Mouse (Mus musculus) embryonic stem cell, embryonic (primary cell): ENCODE results near the gene Cd52.

Experiments used
- CTCF ChIA-PET, 4 experiments: fragments of 300-600 bp in 2 of 4; fragments of 350-600 bp in 2 of 4; sonication (Branson Sonifier 250); formaldehyde crosslinking; loops; one replicate each; lab custom pipeline; 2022; ENCODE audit warnings: inconsistent platforms in 2 of 4; lab: Charles Lee
- POLR2A ChIA-PET, 4 experiments: fragments of 300-600 bp in 2 of 4; fragments of 350-600 bp in 2 of 4; sonication (Branson Sonifier 250); formaldehyde crosslinking; loops; one replicate each; lab custom pipeline; 2022; ENCODE audit warnings: antibody characterized with exemption in 4 of 4, inconsistent platforms in 1 of 4; lab: Charles Lee

Cd52 gene

DNA sequence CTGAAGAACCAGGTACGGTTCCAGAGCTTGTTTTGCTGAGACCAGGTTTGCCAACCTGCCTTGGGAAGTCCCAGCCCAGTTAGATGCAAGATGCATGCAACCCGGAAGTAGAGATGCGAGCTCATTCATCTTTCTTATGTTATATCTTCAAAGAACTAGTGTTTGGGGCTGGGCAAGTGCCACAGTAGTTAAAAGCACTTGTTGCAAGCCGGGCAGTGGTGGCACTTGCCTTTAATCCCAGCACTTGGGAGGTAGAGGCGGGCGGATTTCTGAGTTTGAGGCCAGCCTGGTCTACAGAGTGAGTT, 3.7 kb downstream of the Cd52 start:
- ChIA-PET POLR2A (interaction anchor here in 2 of 4 experiments (0.7 to 3.3 kb wide), 12 partner anchors 9 to 248 kb away, joined by 3 to 14 read pairs (median 4); partner anchors contain the start of genes Cep85 (in 1 of the 2) and Sh3bgrl3 (in 1 of the 2)), CTCF (interaction anchor here in 3 of 4 experiments (0.7 to 3.9 kb wide), 14 partner anchors 10 to 89 kb away, joined by 3 to 36 read pairs (median 6); partner anchors contain the start of genes Sh3bgrl3 (in 1 of the 3) and Ubxn11 (in 1 of the 3))

DNA sequence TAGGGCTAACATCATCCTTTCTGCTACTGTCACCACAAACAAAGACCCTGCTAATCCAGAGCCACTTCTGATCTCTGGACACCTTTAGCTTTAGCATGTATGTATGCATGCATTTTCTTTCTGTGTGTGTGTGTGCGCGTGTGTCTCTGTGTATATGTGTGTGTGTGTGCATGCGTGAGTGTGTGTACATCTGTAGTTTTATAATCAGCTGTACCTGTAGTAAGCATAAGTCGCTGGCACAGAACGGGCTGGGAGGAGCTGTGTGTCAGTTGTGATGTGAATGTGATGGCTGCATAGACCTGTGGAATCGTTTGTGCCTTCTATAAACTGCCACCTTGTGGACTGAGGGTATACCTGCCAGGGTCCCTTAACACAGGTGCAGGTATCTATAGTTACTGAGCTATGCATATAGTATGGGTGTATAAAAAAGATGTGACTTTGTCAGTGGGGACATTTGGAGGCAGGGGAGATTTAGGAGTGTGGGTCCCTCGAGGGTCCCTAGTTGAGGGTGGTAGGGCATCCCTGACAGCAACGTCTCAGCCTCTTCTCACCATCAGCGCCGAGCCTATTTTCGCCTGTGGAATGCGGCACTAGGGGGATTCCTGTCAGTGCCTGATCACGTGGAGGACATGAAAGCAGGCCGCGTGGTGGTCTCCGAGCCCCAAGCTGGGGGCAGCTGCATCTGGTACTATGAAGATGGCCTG, 4.2 kb downstream of the Cd52 start:
- ChIA-PET POLR2A (interaction anchor here in 3 of 4 experiments (0.6 to 3.3 kb wide), 15 partner anchors 8 to 247 kb away, joined by 3 to 14 read pairs (median 4); partner anchors contain the start of genes Cep85 (in 1 of the 3) and Sh3bgrl3 (in 1 of the 3)), CTCF (interaction anchor here (0.6 to 3.9 kb wide), 17 partner anchors 9 to 524 kb away, joined by 3 to 36 read pairs (median 4); partner anchors contain the start of genes Sh3bgrl3 (in 1 of the 4) and Ubxn11 (in 1 of the 4))

DNA sequence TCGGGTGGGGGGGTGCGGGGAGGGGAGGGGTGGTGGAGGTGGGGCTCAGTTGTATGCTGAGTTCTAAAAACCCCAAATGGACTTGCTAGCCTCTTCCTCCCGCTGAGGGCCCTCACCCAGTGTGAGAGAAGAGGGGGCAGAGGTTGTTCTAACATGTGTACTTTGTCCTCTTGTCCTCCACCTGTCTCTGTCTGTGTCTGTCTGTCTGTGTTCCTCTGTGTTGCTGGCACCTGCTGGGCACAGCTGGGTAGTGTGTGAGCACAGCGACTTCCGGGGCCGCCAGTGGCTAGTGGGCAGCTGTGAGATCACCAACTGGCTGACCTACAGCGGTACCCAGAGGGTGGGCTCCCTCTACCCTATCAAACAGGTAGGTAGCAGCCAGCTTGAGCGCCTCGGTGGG, 5.9 kb downstream of the Cd52 start:
- ChIA-PET POLR2A (interaction anchor here in 3 of 4 experiments (0.5 to 2.9 kb wide), 7 partner anchors 21 to 189 kb away, joined by 3 to 14 read pairs (median 3); partner anchors contain the start of gene Cep85 (in 1 of the 3)), CTCF (interaction anchor here (0.6 to 3.7 kb wide), 5 partner anchors 53 to 304 kb away, joined by 3 to 36 read pairs (median 14); no protein-coding TSS in a partner anchor)

DNA sequence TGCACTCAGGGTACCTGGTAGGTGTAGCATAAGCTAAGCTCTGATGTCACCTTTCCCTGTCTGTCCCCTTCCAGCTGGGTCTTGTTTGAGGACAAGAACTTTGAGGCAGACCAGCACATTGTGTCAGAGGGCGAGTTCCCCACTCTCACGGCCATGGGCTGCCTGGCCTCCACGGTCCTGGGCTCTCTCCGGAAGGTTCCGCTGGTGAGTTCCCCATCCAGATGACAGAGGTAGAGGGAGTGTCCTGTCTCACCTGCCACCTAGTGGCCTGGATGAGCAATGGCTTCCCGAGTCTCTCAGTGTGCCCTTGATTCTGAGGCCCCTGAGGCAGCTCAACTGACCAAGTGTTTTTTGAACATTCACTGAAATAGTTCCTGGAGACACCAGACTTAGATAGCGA, 7.5 kb downstream of the Cd52 start:
- POLR2A ChIA-PET: interaction anchor here in 3 of 4 experiments (0.7 to 2.3 kb wide), 19 partner anchors 8 to 187 kb away, joined by 3 to 6 read pairs (median 3); partner anchors contain the start of genes Cd52 (in 1 of the 3), Cep85 (in 1 of the 3) and Ubxn11 (in 1 of the 3)
- CTCF ChIA-PET: interaction anchor here (0.6 to 3.7 kb wide), 38 partner anchors 9 to 365 kb away, joined by 3 to 36 read pairs (median 5); partner anchors contain the start of genes Sh3bgrl3 (in 2 of the 4), Cep85 (in 1 of the 4), Pafah2 (in 1 of the 4) and Ubxn11 (in 1 of the 4)

DNA sequence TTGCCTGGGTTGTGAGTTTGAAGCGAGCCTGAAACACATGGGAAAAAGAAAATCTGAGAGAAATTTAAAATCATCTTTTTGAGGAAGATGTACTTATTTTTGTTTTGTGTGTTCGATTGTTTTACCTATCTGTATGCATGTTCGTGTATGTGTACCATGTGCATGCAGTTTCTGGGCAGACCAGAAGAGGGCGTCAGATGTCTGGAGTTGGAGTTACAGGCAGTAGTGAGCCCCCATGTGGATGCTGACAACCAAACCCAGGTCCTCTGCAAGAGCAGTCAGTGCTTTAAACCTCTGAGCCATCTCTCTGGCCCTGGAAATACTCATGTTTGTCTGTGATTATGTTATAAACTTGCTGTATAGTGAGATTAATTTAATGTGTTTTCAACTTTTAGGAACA, 9.9 kb downstream of the Cd52 start:
- CTCF ChIA-PET: no interaction called here
- POLR2A ChIA-PET: interaction anchor here in 1 of 4 experiments (0.6 to 0.7 kb wide), 2 partner anchors 7 to 78 kb away, joined by 4 read pairs; no protein-coding TSS in a partner anchor

DNA sequence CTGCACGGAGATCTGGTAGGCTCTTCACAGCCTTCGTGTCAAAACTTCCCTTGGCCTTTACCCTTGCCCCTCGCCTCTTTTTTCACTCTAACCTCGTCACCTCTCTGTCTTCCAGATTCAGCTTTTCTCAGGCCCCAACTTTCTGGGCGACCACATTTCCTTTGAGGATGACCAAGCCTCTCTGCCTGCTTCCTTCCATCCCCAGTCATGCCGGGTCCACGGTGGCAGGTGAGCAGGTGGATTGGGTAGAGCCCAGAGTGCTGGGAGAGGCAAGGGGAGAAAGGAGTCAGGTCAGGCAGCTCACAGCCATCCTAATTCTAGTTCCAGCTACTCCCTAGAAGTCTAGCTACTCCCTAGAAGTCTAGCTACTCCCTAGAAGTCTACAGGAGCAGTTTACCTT, 12.4 kb downstream of the Cd52 start:
- ChIA-PET POLR2A (interaction anchor here in 3 of 4 experiments (0.5 to 10.1 kb wide), 19 partner anchors 8 to 729 kb away, joined by 3 to 112 read pairs (median 5); partner anchors contain the start of genes Crybg2 (in 1 of the 3), Hmgn2 (in 1 of the 3), Ubxn11 (in 1 of the 3) and Wdtc1 (in 1 of the 3)), CTCF (interaction anchor here in 3 of 4 experiments (0.8 to 1.9 kb wide), 5 partner anchors 13 to 70 kb away, joined by 3 to 14 read pairs (median 5); partner anchors contain the start of genes Cd52 (in 1 of the 3) and Crybg2 (in 1 of the 3))

DNA sequence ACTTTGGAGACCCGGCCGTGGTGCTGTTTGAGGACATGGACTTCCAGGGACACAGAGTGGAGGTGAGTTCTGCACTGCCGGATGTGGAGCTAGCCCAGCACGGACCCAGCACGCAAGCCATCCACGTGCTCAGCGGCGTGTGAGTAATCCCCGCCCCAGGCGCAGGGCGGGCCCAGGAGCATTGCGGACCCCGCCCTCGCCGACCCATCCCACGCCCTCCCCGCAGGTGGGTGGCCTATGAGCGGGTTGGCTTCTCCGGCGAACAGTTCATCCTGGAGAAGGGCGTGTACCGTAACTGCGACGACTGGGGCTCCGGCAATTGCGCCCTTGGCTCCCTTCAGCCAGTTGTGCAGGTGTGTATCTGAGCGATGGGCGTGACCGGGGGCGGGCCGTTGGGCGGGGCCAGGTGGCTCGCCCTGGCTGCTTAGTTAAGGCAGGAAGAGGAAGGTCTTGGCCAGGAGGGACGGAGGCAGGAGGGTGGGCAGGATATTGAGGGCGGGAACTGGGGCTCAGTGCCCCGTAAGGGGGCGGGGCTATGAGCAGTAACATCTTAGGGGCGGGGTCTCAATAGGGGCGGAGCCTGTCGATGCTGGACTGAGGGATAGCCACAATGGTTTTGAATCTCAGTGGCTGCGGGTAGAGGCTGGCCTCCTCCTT, 13.0 kb downstream of the Cd52 start:
- ChIA-PET POLR2A (interaction anchor here (0.5 to 10.1 kb wide), 55 partner anchors 8 to 728 kb away, joined by 3 to 112 read pairs (median 3); partner anchors contain the start of genes Ubxn11 (in 2 of the 4), Cd52 (in 1 of the 4), Crybg2 (in 1 of the 4) and Rps6ka1 (in 1 of the 4)), CTCF (interaction anchor here in 3 of 4 experiments (0.5 to 1.9 kb wide), 9 partner anchors 9 to 69 kb away, joined by 3 to 14 read pairs (median 5); partner anchors contain the start of genes Crybg2 (in 1 of the 3) and Sh3bgrl3 (in 1 of the 3))

DNA sequence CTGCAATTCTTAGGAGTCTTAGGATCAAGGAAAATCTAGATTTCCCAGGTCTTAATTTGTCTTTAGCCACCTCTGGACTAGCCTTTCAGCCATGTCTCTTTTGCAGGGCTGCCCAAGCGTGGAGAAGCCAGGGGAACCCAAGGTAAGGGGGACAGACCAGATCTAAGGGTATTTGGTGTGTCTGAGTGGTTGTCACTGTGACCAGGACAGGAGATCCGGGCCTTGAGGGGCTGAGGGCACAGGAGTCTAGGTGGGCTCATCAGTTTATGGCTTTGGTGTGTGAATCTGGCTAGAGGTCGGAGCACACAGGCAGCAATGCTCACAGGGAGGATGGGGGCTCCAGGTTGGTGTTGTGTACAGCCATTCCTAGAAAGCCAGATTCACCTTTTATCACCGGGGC, 14.2 kb downstream of the Cd52 start:
- ChIA-PET POLR2A (interaction anchor here in 2 of 4 experiments (1.0 to 10.1 kb wide), 20 partner anchors 11 to 181 kb away, joined by 3 to 112 read pairs (median 4); partner anchors contain the start of genes Cd52 (in 1 of the 2), Crybg2 (in 1 of the 2) and Sh3bgrl3 (in 1 of the 2)), CTCF (interaction anchor here in 2 of 4 experiments (1.0 to 1.9 kb wide), 5 partner anchors 10 to 45 kb away, joined by 3 to 14 read pairs (median 5); partner anchors contain the start of gene Crybg2 (in 1 of the 2))

DNA sequence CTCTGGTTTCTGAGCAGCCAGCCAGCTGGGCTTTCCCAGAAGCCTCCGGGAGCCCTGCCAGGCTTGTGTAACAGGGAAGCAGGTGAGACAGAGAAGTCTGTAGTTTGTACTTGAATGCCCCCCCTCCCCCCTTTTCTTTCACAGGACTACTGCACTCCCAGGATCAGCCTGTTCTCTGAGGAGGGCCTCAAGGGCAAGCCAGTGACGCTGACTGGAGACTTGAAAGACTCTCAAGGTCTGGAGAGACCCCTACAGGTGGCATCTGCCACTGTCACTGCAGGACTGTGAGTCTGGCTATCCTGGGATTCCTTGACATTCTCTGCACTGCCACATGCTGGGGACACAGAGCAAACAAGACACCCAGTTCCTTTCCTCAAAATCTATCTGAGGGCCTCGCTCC, 16.2 kb downstream of the Cd52 start:
- POLR2A ChIA-PET: interaction anchor here in 3 of 4 experiments (0.7 to 10.1 kb wide), 32 partner anchors 8 to 200 kb away, joined by 3 to 112 read pairs (median 4); partner anchors contain the start of genes Crybg2 (in 1 of the 3), Hmgn2 (in 1 of the 3) and Rps6ka1 (in 1 of the 3)
- CTCF ChIA-PET: interaction anchor here (0.5 to 2.9 kb wide), 26 partner anchors 9 to 1194 kb away, joined by 3 to 35 read pairs (median 5); partner anchors contain the start of genes Cep85 (in 1 of the 4), Sh3bgrl3 (in 1 of the 4) and Stx12 (in 1 of the 4)

DNA sequence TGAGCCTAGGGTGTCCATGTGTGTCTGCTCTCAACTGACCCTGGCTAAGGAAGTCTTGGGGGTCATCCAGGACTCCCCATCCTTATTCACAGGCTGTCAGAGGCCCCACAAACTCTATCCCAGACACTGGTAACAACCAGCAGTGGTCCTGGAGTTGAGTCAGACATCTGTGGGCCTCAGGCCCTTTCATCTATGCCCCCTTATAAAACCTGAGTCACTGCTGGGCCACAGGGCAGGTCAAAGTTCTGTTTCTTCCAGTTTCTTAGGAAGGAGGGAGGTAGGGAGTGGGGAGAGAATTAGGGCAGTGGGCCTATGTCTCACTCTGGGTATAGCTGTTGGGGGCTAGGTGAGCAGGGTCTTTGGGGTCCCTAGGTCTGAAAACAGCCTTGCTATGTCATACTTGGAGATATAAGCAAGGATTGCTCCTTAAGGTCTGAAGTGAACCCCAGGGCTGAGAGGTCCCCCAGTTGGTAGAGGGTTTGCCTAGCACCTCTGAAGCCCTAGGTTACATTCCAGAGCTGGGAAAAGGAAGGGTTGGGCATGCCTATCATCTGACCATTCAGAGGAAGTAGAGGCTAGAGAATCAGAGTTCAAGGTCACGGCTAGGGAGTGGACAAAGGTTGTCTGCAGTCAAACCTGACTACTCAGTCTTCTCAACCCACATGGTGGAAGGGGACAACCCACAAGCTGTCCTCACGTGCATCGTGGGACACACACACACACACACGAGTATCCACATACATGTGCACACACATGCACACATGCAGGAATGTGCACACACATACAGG, 25.9 kb downstream of the Cd52 start:
- ChIA-PET CTCF (interaction anchor here (0.8 to 3.0 kb wide), 10 partner anchors 8 to 56 kb away, joined by 3 to 17 read pairs (median 4); no protein-coding TSS in a partner anchor), POLR2A (interaction anchor here in 3 of 4 experiments (0.5 to 7.6 kb wide), 33 partner anchors 9 to 1805 kb away, joined by 3 to 112 read pairs (median 6); partner anchors contain the start of genes Crybg2 (in 2 of the 3), Cep85 (in 1 of the 3), Clic4 (in 1 of the 3) and Sh3bgrl3 (in 1 of the 3))

DNA sequence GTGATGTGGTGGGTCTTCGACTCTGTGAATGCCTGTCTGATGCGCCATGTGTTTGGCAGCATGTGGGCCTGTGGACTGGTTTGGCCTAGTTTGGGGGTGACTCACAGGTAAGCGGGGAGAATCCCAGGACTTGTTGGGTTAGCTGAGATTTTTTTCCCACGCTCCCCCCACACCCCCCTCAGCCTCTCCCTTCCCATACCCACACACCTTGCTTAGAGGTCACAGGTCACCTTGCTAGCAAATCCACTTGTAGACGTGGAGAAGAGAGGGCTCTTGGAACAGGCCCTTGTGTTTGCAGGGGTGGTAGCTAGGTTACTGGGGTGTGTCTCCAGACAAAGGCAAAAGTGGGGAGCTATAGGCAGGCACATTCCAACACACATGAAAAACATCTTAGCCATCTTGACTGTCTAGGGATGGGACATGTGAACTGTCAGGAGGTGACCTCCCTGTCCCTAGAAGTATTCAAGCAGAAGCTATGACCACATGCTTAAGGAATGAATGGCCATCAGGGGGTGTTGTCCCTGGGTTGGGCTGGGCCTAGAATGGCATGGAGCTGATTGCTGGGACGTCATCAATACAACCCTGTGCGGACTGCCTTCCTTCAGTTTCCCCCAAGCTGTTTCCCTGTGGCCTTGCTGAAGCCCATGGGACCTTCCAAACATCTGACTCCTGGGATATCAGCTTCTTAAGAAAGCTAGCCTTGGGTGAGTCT, 26.9 kb downstream of the Cd52 start:
- ChIA-PET POLR2A (interaction anchor here in 3 of 4 experiments (0.5 to 7.6 kb wide), 43 partner anchors 8 to 1205 kb away, joined by 3 to 112 read pairs (median 4); partner anchors contain the start of genes Cep85 (in 2 of the 3), Clic4 (in 1 of the 3) and Crybg2 (in 1 of the 3)), CTCF (interaction anchor here (0.8 to 3.0 kb wide), 14 partner anchors 9 to 56 kb away, joined by 3 to 17 read pairs (median 4); no protein-coding TSS in a partner anchor)

DNA sequence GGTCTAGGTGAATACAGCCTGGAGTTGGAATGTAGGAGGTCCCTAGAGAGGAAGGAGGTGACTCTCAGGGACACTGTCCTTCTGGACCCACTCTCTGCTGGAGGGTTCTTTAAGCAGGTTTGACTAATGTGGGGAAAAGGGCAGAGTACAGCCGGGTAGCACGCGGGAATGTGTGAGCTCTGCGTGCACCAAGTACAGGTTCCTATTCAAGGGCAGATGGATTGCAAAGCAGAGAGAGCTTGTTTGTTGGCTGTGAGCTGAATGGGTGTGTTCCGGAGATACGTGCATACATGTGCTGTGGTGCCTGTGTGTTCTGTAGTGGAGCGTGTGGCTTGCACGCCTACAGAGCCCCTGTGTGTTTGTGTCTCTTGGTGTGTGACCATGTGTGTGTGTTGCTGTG, 27.5 kb downstream of the Cd52 start:
- ChIA-PET CTCF (interaction anchor here (0.5 to 3.0 kb wide), 12 partner anchors 9 to 56 kb away, joined by 3 to 17 read pairs (median 4); no protein-coding TSS in a partner anchor), POLR2A (interaction anchor here in 3 of 4 experiments (0.5 to 7.6 kb wide), 29 partner anchors 7 to 252 kb away, joined by 3 to 112 read pairs (median 5); partner anchors contain the start of gene Cep85 (in 2 of the 3))

DNA sequence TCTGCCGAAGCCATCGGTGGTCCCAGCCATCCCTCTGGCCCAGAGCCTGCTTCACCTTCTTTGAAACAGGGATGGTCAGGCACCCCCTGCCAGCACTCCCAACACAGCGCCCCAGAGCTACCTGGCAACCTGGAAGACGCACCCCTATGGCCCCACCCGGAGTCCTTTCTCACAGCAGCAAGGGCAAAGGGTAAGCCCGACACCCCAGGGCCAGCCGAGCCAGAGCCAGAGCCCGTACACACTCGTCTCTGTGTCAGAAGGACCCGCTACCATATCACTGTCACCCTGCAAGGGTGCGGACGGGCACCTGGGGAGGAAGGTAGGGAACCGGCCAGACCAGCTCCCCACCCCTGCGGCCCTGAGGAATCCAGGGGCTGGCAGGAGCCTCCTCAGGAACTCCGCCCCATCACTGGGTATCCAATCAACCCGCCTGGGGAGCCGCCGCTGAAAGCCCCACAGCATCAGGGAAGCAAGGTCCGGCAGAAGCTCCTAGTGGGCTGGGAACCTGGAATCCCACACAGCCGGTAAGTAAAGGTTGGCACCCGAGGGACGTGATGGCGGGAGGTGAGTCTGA, 29.4 kb downstream of the Cd52 start:
- ChIA-PET POLR2A (interaction anchor here in 2 of 4 experiments (0.8 to 7.6 kb wide), 9 partner anchors 9 to 205 kb away, joined by 3 to 112 read pairs (median 6); no protein-coding TSS in a partner anchor), CTCF (interaction anchor here in 2 of 4 experiments (0.6 to 1.8 kb wide), 5 partner anchors 13 to 134 kb away, joined by 3 to 5 read pairs (median 4); no protein-coding TSS in a partner anchor)

DNA sequence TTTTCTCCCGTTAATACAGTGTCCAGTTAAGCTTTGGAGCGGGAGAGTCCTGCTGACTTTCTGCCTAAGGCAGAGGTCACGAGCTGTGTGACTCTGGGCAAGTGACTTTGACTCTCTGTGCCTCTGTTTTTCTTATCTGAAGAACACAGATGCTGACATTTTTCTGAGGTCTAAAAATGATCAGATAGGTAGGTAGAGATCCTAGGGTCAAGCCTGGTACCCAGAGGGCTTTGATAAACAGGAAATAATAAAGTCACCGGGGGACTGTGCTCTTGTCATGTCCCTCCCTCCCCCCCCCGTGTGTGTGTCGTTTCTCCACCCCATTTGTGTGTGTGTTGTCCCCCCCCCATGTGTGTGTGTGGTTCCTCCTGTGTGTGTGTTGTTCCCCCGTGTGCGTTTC, 32.3 kb downstream of the Cd52 start:
- POLR2A ChIA-PET: interaction anchor here in 2 of 4 experiments (0.5 to 3.4 kb wide), 11 partner anchors 12 to 164 kb away, joined by 3 to 29 read pairs (median 3); partner anchors contain the start of gene Dhdds (in 1 of the 2)

More for the DNA sequence above, 32.3 kb downstream of the Cd52 start:
- CTCF ChIA-PET: interaction anchor here in 2 of 4 experiments (1.0 to 1.1 kb wide), 2 partner anchors 27 kb away, joined by 3 to 5 read pairs; no protein-coding TSS in a partner anchor
